Mouse (Mus musculus) ovary, postnatal 36 days (tissue): ENCODE data around the gene Ptprn2.
A peak's percentile ranks its signal among the peaks of the same experiment; 100 is the strongest.

Experiments used
- DNase-seq: peaks from one replicate; pipeline ENCODE4 v3.0.0; 2022; ENCODE audit warnings: low spot score, mixed read lengths

Ptprn2 gene

GRCm38 (mm10) chr12:117135205-117135604 lies 649.7 kb downstream of the Ptprn2 start:
- no peak for DNase-seq

DNA sequence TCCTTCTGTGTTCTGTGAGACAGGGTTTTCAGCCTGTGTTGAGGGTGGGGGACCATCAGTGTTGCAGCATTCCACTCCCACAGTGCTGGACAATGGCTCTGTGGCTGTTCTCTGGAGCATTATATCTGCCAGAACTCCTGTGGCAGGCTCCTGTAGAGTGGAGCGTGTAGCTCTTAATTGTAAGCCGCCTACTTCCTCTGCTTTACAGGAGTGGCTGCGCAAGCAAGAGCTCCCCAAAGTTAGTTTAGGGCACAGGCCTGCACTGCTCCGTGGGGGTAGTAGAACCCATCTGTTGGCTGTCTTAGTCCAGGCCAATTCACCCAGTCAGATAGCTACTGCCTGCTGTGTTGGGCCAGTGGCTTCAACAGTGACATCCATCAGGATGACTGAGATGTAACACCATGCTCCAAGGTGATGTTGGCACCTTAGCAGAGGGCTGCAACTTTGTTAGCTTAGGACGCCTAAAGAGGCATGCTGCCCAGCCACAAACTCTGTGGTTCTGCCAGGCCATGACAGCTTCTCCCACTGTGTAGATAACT lies 651.0 kb downstream of the Ptprn2 start:
- DNase-seq: no peak

DNA sequence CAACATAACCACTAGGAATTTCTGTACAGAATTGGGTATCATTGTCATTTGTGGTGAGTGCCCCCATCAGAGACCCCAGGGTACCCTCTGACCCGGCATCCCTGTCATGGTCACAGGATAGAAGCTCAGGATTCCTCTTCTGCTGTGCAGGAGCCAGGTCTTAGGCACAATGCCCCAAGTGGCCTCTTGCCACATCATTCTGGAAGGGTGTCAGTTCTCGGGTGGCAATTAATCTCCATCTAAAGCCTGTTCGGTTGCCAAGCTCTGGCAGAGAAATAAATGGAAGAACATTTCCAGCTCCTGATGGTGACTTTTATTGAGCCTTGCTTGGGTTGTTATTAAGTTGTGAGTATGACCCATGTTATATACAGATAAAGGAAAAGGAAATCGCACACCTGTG lies 655.4 kb downstream of the Ptprn2 start:
- no peak for DNase-seq

DNA sequence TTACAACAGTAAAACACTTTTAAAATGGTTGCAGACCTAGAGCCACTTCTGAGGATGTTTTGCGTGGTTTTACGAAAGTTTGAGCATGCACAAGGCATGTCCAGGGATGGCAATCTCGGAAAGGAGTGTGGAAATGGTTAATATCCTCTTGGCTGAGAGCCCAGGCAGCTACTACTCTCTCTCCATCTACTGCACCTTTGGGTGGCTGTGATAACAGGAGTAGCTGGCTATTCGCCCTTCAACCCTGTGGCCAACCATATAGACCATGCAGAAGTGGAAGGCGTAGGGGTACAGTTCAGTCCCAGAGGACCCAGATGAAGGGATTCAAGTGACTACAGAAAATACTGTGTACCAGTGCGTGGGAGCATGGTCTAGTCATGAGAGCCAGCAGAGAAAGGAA lies 655.9 kb downstream of the Ptprn2 start:
- no peak for DNase-seq

GRCm38 (mm10) chr12:117149176-117149575 lies 663.7 kb downstream of the Ptprn2 start:
- no peak for DNase-seq

DNA sequence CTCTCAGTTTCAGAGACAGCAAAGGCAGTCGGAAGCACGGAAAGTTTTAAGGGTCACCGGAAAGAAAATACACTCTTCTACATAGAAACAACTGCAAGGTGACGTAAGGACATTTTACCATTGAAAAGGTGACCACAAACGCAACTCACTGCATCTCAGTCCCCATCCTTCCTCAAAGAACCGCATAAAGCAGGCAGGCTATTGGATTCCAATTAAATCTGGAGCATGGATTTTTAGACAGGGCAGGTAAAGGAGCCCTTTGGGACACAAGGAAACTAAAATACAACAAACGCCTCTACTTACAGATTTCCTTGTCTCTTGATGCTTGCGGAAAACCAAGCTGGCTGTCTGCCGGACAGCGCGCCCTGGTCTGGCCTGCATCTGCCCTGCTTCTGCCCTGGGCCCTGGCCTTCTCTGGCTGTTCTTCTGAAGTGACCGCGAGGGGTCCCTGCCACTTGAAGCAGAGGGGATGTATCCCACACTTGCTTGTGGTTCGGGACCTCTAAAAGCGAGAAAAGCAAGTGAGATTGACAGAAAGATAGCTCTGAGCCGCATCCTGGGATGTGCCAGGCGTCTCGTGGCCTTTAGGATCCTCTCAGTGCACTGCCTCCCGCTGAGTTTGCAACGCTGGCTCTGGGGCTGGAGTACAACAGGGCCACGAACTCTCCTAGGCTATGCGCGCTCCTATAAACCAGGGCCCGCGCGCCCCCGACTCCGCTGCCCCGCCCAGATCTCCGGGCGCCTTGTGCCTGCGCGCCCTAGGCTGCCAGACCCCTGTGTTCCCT lies 665.3 kb downstream of the Ptprn2 start:
- no peak for DNase-seq

DNA sequence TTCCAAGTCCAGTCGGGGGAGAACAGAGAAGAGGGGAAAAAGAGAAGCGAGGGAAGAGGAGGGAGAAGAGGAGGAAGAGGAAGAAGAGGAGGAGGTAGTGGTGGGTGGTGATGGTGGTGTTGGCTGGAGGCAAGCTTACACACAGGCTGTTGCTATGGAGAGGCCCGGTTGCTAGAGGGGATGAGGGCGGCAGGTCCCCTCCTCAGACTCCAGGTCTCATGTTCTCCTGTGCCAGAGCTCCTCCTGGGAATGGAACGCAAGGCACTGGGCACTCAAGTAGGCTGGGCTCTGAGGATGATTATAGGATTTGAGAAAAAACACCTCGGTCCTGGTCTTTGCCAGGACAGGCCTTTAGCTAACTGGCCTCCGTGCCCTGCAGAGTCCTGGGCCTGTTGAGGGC lies 666.1 kb downstream of the Ptprn2 start:
- DNase-seq: no peak

- DNase-seq: no peak
Measured at GRCm38 (mm10) chr12:117152366-117153165, 667.0 kb downstream of the Ptprn2 start.

DNA sequence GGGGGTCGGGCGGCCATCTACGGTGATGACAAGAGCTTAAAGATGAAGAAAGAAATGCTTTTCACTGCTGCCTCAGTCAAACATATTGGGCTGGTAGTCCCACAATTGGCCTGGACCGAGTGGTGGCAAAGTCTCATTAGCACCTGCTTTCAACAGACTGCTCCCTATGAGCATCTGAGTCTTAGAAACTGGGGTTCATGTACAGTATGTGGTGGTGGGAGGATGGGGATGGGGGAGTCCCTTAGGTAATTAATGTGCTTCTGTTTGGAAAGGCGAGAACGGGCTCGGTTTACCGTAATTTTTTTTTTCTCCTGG lies 667.6 kb downstream of the Ptprn2 start:
- DNase-seq: no peak

DNA sequence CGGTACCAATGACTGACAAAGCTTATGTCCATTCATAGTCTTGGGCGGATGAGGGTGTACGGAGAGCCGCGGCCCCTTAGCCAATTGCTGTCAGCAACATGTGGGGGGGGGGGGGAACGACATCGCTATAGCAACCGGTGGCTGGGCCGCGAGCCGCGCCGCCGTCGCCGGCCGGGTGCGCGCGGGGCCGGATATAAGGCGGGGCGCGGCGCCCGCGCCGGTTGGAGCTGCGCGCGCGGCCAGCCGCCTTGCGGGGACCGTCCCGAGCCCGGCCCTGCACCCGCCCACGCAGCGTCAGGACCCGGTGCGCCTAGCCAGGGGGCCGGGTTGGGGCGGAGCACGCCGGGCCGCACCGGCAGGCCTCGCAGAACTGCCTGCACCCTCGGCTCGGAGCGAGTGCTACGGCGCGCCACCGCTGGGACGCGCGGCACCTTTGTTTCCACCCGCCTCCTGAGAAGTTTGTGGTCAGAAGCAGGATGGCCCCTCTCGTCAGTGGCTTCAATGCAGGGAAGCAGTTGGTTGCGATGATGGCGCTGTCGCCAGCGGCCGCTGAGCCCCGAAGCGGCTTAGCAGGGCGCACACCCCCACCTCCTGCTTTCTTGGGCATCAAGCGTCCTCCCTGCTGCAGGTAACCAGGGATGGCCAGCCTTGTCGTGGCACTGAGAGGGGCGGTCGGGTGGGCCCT lies 668.3 kb downstream of the Ptprn2 start:
- DNase-seq: peak; percentile 34

- no peak for DNase-seq
Measured at GRCm38 (mm10) chr12:117154356-117155243, 669.1 kb downstream of the Ptprn2 start.

DNA sequence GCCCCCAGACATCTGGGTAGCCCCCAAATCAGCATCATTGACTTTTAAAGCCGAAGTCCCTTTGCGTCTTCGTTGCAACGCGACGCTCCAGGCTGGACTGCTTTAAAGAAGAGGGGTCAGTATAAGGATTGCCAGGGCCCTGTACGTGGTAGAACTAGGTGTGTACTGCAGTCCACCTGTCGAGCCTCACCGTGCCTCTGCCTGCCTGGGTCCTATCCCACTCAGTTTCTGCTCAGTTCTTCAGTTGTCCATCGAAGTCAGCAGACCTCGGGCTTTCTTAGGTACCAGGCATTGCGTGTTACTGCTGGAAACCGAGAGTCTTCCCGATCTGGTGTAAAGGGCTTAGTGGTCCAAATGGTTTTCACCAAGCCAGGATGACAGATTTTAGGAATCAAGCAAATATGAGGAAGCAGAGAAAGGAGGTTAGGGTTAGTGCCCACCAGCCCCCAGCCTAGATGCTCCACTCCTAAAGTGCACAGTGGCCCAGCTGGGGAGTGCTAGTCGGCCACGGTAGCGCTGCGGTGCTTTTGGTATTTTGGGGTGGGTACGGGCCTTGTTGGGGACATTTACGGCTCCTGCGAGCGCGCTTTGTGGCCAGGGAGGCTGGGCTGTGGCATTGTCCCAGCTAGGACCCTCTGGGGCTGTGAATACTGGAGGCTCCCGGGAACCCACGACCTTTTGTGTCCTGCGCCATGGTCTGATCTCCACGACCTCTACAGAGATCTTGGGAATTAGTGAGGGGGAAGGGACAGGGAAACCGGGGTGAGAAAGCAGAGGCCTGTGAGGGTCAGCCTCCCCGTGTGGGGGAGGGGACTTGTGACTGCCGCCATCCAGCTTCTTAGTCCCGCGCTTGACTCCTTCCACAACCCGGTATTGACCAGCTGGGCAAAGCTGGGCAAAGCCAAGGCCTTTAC lies 670.0 kb downstream of the Ptprn2 start:
- no peak for DNase-seq

DNA sequence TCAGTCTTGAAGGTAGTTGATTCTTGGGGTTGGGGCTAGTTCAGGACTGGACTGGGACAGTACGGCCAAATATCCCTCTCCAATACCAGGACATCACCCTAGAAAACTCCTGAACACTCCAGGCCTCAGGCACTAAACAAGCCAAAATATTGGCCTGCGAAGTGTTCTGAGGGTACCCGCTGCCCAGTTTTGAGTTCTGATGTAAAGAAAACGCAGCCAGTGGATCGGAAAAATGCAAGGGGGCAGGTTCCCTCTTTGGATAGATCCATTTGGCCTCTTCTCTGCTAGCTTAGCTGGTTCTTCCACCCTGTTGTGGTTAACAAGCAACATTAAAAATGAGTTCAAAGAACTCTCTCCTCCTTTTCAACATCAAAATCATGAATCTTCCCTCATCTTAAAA lies 670.7 kb downstream of the Ptprn2 start:
- DNase-seq: no peak

DNA sequence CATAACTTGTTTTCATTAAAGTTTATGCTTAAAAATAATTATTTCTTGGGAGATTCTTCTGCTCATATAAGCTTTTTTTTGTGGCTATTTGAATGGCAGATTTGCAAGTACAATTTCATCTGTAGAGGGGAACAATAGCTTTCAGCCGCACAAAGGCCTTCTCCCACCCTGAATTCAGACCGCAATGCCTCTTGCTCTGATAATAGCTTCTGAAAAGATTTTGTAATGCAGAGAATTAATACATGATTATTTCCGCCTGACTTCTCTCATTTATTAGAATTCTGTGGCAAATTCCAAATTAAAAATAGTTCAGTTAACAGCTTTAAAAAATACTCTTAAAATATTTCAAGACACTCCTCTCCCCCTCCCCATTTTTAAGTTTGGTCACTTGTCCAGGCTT lies 671.3 kb downstream of the Ptprn2 start:
- no peak for DNase-seq

DNA sequence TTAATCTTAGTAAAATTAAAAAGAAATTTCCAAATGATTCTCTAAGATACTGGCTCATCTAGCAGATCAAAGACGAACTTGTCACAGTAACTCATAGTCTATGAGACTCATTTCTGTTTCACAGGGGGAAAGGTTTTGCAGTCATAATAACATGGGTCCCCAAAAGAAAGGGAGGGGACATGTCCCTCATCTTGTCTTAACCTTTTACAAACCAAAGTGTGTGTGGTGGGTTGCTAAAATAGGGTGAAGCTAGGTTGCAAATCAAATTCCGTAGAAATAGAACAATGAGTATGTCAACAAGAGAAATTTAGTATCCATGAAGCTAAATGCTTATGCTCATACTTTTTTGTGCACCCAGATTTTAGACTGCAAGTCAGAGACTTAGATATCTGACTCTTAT lies 671.7 kb downstream of the Ptprn2 start:
- no peak for DNase-seq

- DNase-seq: no peak
Measured at GRCm38 (mm10) chr12:117157660-117158386, 672.3 kb downstream of the Ptprn2 start.

GRCm38 (mm10) chr12:117158950-117159668 lies 673.6 kb downstream of the Ptprn2 start:
- DNase-seq: no peak

DNA sequence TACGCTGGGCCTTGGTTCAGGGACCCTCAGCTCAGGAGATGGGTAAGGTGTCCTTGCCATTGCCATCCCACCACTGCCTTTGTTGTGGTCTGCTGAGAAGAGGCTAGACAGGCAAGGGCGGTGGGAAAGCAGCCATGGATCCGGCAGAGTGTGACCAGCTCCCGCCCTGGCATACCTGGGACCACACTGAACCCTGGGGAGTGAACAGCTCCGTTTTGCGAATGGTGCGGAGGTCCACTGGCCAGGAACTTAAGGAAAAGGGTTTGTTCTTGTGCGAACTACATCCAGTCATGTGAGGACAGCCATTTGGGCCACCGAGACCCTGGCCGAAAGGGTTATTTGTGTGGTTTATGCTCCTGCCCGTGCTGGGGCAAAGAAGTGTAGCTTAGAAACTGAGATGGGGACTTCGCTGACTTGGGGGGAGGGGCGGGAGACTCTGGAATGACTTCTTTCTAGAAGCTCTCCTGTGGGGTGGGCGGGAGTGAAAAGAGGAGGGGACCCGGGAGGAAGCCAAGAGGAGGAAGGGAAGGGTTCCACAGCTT lies 674.2 kb downstream of the Ptprn2 start:
- no peak for DNase-seq
